Mouse (Mus musculus): ENCODE data around the gene Ccdc186. TPM values are rescaled to one million over a fixed set of nuclear protein-coding genes. Genes with fewer than 3 reads are reported as not detected.

Gene Ccdc186
- polyA plus RNA-seq, 2 experiments = 16.0 to 24.0 TPM

DNA sequence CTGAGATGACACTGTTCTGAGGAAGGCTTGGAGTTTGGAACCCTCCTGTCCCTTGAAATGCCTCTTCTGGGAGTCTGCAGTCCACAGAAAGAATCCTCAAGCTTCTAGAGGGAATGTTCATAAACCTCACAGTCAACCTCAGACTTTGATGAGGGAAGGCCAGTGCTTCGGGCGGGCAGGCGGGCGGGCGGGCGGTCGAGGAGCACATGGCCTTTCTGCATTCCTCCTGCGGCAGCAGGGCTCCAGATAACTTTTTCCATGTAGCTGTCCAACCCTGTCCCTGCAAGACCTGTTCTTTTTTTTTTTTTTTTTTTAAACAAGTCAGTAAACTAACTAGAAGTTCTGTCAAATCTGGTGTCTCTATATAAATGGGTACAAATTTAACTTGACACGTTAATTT is 75.4 kb downstream of the Ccdc186 start:
- H3K4me1 ChIP-seq (ENCODE audit: control insufficient read depth, insufficient read depth, low read length) = 0 out of 2 replicates have a peak, but pooled peaks cover 2% of the 10 kb centered on the region
- no peak for DNase-seq (ENCODE audit: low spot score)
- no peak for TF ChIP-seq POLR2A (IDR thresholded peaks at IDR 0.05; ENCODE audit: borderline replicate concordance, extremely low read depth, insufficient read depth, insufficient read length)
- no peak overlapping the region for H3K27ac ChIP-seq (replicated peaks; ENCODE audit: low read depth, low read length)
- H3K4me3 ChIP-seq (replicated peaks; ENCODE audit: low read length) = no peak overlapping the region
- H3K4me2 ChIP-seq (replicated peaks; ENCODE audit: low read depth, low read length, severe bottlenecking) = no peak overlapping the region
- no peaks in the 10 kb centered on the region for H3K9me3 ChIP-seq (ENCODE audit: control insufficient read depth, low read length)
- 81% methylated on average over 9 of the region's 9 CpGs for WGBS
- no peak overlapping the region for H3K9ac ChIP-seq (ENCODE audit: low read depth, low read length, severe bottlenecking)
- no peaks in the 10 kb centered on the region for H3K27me3 ChIP-seq (ENCODE audit: control insufficient read depth, insufficient read depth, low read length)
- H3K36me3 ChIP-seq (ENCODE audit: control insufficient read depth, insufficient read depth, low read length) = no peaks in the 10 kb centered on the region
- ATAC-seq (ENCODE audit: low FRiP score, low read depth) = no peak

DNA sequence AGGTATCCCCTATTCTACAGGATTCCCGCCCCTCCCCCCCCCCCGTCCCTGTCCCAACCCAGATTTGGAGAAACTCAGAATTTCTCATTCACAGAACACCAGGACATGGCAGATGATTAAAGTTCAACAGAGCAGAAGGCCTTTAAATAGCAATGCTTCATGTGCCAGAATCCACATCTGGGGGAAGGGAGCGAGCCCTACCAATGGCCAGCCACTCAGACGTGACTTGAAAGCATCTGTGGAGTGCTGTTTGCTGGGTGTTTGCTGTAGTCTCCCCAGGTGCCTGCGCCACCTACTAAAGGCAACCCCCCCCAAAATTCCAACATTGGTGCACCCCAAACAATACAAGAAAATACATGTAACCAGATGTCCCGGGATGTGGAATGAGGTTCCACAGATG is 76.5 kb downstream of the Ccdc186 start:
- Histone ChIP-seq H3K4me3 (replicated peaks; ENCODE audit: low read length) (no peak overlapping the region), H3K9ac (ENCODE audit: low read depth, low read length, severe bottlenecking) (no peak overlapping the region), H3K4me1 (ENCODE audit: control insufficient read depth, insufficient read depth, low read length) (0 out of 2 replicates have a peak, but pooled peaks cover 2% of the 10 kb centered on the region), H3K4me2 (replicated peaks; ENCODE audit: low read depth, low read length, severe bottlenecking) (no peak overlapping the region), H3K36me3 (ENCODE audit: control insufficient read depth, insufficient read depth, low read length) (no peaks in the 10 kb centered on the region), H3K27ac (replicated peaks; ENCODE audit: low read depth, low read length) (no peak overlapping the region), H3K27me3 (ENCODE audit: control insufficient read depth, insufficient read depth, low read length) (no peaks in the 10 kb centered on the region), H3K9me3 (ENCODE audit: control insufficient read depth, low read length) (no peaks in the 10 kb centered on the region)
- ATAC-seq (ENCODE audit: low FRiP score, low read depth) (no peak), DNase-seq (ENCODE audit: low spot score) (no peak)
- 64% methylated on average over 5 of the region's 6 CpGs for WGBS
- no peak for TF ChIP-seq POLR2A (IDR thresholded peaks at IDR 0.05; ENCODE audit: borderline replicate concordance, extremely low read depth, insufficient read depth, insufficient read length)

DNA sequence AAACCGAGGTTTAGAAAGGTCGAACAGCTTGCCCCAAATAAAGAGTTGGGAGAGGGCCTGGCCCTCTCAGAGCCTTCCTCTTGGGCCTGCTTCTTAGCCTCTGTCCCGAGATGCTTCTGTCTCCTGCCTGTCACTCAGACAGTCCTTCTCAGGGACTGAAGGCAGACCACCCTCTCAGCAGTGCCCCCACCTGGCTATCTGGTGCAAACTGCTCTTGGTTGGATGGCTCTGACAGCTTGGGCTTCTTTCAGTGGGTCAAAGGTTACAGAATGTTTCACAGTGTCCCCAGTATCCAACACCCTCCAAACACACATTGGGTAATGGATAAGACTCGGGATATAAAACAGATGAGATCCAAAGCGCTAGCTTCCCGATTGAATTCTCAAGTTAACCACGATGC is 76.9 kb downstream of the Ccdc186 start:
- 74% methylated on average over 7 of the region's 7 CpGs for WGBS
- H3K36me3 ChIP-seq (ENCODE audit: control insufficient read depth, insufficient read depth, low read length) = no peaks in the 10 kb centered on the region
- no peak overlapping the region for H3K9ac ChIP-seq (ENCODE audit: low read depth, low read length, severe bottlenecking)
- no peaks in the 10 kb centered on the region for H3K27me3 ChIP-seq (ENCODE audit: control insufficient read depth, insufficient read depth, low read length)
- no peaks in the 10 kb centered on the region for H3K9me3 ChIP-seq (ENCODE audit: control insufficient read depth, low read length)
- 0 out of 2 replicates have a peak, but pooled peaks cover 2% of the 10 kb centered on the region for H3K4me1 ChIP-seq (ENCODE audit: control insufficient read depth, insufficient read depth, low read length)
- H3K4me3 ChIP-seq (replicated peaks; ENCODE audit: low read length) = no peak overlapping the region
- ATAC-seq (ENCODE audit: low FRiP score, low read depth) (no peak), DNase-seq (ENCODE audit: low spot score) (no peak)
- H3K27ac ChIP-seq (replicated peaks; ENCODE audit: low read depth, low read length) = no peak overlapping the region
- TF ChIP-seq POLR2A (IDR thresholded peaks at IDR 0.05; ENCODE audit: borderline replicate concordance, extremely low read depth, insufficient read depth, insufficient read length) = no peak
- H3K4me2 ChIP-seq (replicated peaks; ENCODE audit: low read depth, low read length, severe bottlenecking) = no peak overlapping the region

Other genes starting within 250 kb of the Ccdc186 start
- 1.7 and 2.3 TPM in 2 replicates for gene Adrb1, start 100.0 kb downstream of the Ccdc186 start, polyA plus RNA-seq (2012; rRNA removed)
- gene Adrb1, start 100.0 kb downstream of the Ccdc186 start, polyA plus RNA-seq (2014; fragmentation: Nextera tagmentation; extraction: Ambion mirVana) = 1.3 and 1.9 TPM in 2 replicates
- 2.6 and 3.3 TPM in 2 replicates for gene Tdrd1, start 4.0 kb upstream of the Ccdc186 start, polyA plus RNA-seq (2012; rRNA removed)
- gene Tdrd1, start 4.0 kb upstream of the Ccdc186 start, polyA plus RNA-seq (2014; fragmentation: Nextera tagmentation; extraction: Ambion mirVana) = 2.2 and 3.9 TPM in 2 replicates
- 5.9 and 6.4 TPM in 2 replicates for gene Vwa2, start 52.1 kb upstream of the Ccdc186 start, polyA plus RNA-seq (2012; rRNA removed)
- gene Vwa2, start 52.1 kb upstream of the Ccdc186 start, polyA plus RNA-seq (2014; fragmentation: Nextera tagmentation; extraction: Ambion mirVana) = 4.3 and 5.6 TPM in 2 replicates
- 6.8 and 7.0 TPM in 2 replicates for gene Afap1l2, start 186.0 kb upstream of the Ccdc186 start, polyA plus RNA-seq (2012; rRNA removed)
- 6.8 and 9.2 TPM in 2 replicates for gene Afap1l2, start 186.0 kb upstream of the Ccdc186 start, polyA plus RNA-seq (2014; fragmentation: Nextera tagmentation; extraction: Ambion mirVana)

Data from limb, embryonic 14.5 days (tissue).